Mouse (Mus musculus) bone marrow, adult 2 months (tissue): ENCODE measurements around the gene Adam23. TPM values are rescaled to one million over a fixed set of nuclear protein-coding genes. Genes with fewer than 3 reads are reported as not detected.

ENCODE experiments used
- H3K27ac ChIP-seq: fragments of 200-500 bp; 2 replicates; pipeline ENCODE4 v1.5.1; 2012; ENCODE audit warnings: low read depth, mild to moderate bottlenecking, control low read depth, inconsistent platforms, low read length; ENCODE audit not compliant: control insufficient read depth, poor library complexity, insufficient read depth
- H3K4me1 ChIP-seq: fragments of 200-500 bp; 2 replicates; pipeline ENCODE4 v1.6.1; 2011; ENCODE audit warnings: low read length; ENCODE audit not compliant: control insufficient read depth, insufficient read depth
- H3K4me3 ChIP-seq: fragments of 200-500 bp; replicated peaks from 2 replicates; pipeline ENCODE3; 2011; ENCODE audit warnings: mild to moderate bottlenecking, low read depth, low read length, control low read depth; ENCODE audit not compliant: control insufficient read depth
- CTCF ChIP-seq: fragments of 200-500 bp; IDR thresholded peaks from 2 replicates; pipeline ENCODE4 v1.5.1; 2011; ENCODE audit warnings: low read length, control low read depth; ENCODE audit not compliant: control insufficient read depth, insufficient read depth
- POLR2A ChIP-seq: fragments of 200-500 bp; IDR thresholded peaks from 2 replicates; pipeline ENCODE4 v1.6.1; 2011; ENCODE audit warnings: low read depth, mild to moderate bottlenecking, control low read depth, low read length, borderline replicate concordance; ENCODE audit not compliant: control insufficient read depth
- WGBS: fragments of 180-500 bp; shearing (Covaris S2); methylation state at CpG from one replicate; pipeline ENCODE4 v1.1.7; 2018; 5-methylcytosine and 5-hydroxymethylcytosine counted together
- polyA plus RNA-seq: library from polyadenylated mRNA; stranded (reverse); fragments of >200 nt; gene quantifications from 2 replicates; pipeline ENCODE4 v1.2.4, GENCODE M21; 2011; ENCODE audit warnings: low replicate concordance; ENCODE audit not compliant: missing spikeins, insufficient read depth, insufficient read length

The Adam23 gene
- polyA plus RNA-seq, 1 experiment = 1.4 TPM

GRCm38 (mm10) chr1:63539884-63540613, 94.4 kb downstream of the Adam23 start:
- WGBS = 76% methylated on average over 14 of the region's 14 CpGs
- Histone ChIP-seq H3K4me1 (no peaks in the 10 kb centered on the region), H3K27ac (no peak overlapping the region), H3K4me3 (no peak overlapping the region)
- TF ChIP-seq POLR2A = no peak
- TF ChIP-seq CTCF = no peak

GRCm38 (mm10) chr1:63544122-63544521, 98.4 kb downstream of the Adam23 start:
- H3K4me3 ChIP-seq = no peak overlapping the region
- no peak overlapping the region for H3K27ac ChIP-seq
- no peak for TF ChIP-seq CTCF
- no peak for TF ChIP-seq POLR2A
- H3K4me1 ChIP-seq = no peaks in the 10 kb centered on the region
- WGBS = 77% methylated on average over 2 of the region's 2 CpGs

- 72% methylated on average over 5 of the region's 5 CpGs for WGBS
- TF ChIP-seq POLR2A (no peak), CTCF (no peak)
- H3K4me3 ChIP-seq = no peak overlapping the region
Measured at GRCm38 (mm10) chr1:63553039-63553438, 107.3 kb downstream of the Adam23 start.

GRCm38 (mm10) chr1:63561772-63562520, 116.3 kb downstream of the Adam23 start:
- TF ChIP-seq CTCF (no peak), POLR2A (no peak)
- Histone ChIP-seq H3K27ac (no peak overlapping the region), H3K4me1 (no peaks in the 10 kb centered on the region), H3K4me3 (no peak overlapping the region)
- WGBS = 62% methylated on average over 4 of the region's 4 CpGs

More at GRCm38 (mm10) chr1:63553039-63553438, 107.3 kb downstream of the Adam23 start:
- no peaks in the 10 kb centered on the region for H3K4me1 ChIP-seq
- no peak overlapping the region for H3K27ac ChIP-seq

GRCm38 (mm10) chr1:63563928-63564327, 118.2 kb downstream of the Adam23 start:
- WGBS = 71% methylated on average over 4 of the region's 4 CpGs
- no peaks in the 10 kb centered on the region for H3K4me1 ChIP-seq
- no peak for TF ChIP-seq POLR2A
- TF ChIP-seq CTCF = no peak
- H3K27ac ChIP-seq = no peak overlapping the region
- H3K4me3 ChIP-seq = no peak overlapping the region

- WGBS = 60% methylated on average over 7 of the region's 7 CpGs
- Histone ChIP-seq H3K4me3 (no peak overlapping the region), H3K4me1 (no peaks in the 10 kb centered on the region), H3K27ac (no peak overlapping the region)
- TF ChIP-seq POLR2A = no peak
- no peak for TF ChIP-seq CTCF
Measured at GRCm38 (mm10) chr1:63566501-63566900, 120.8 kb downstream of the Adam23 start.

- WGBS = 24% methylated on average over 4 of the region's 4 CpGs
- Histone ChIP-seq H3K4me3 (no peak overlapping the region), H3K27ac (no peak overlapping the region), H3K4me1 (no peaks in the 10 kb centered on the region)
- TF ChIP-seq CTCF = no peak
- no peak for TF ChIP-seq POLR2A
Measured at GRCm38 (mm10) chr1:63567031-63567430, 121.3 kb downstream of the Adam23 start.

GRCm38 (mm10) chr1:63572229-63572628, 126.5 kb downstream of the Adam23 start:
- no peak for TF ChIP-seq CTCF
- no peak for TF ChIP-seq POLR2A
- H3K4me1 ChIP-seq = no peaks in the 10 kb centered on the region
- no peak overlapping the region for H3K4me3 ChIP-seq
- 83% methylated on average over 7 of the region's 7 CpGs for WGBS
- H3K27ac ChIP-seq = no peak overlapping the region

GRCm38 (mm10) chr1:63573432-63573831, 127.7 kb downstream of the Adam23 start:
- Histone ChIP-seq H3K4me1 (no peaks in the 10 kb centered on the region), H3K4me3 (no peak overlapping the region), H3K27ac (no peak overlapping the region)
- WGBS = 69% methylated on average over 6 of the region's 6 CpGs
- TF ChIP-seq POLR2A = no peak
- no peak for TF ChIP-seq CTCF
